Mouse (Mus musculus) ZHBTc4 (cell line): ENCODE results near the gene Aspscr1.
"Not testable (repeated sequence)": the region's sequence is repeated elsewhere in the genome, so short reads cannot be mapped to it uniquely, and the experiment has no call there.

ENCODE experiments used
- DNase-seq: peaks from one replicate; pipeline ENCODE4 v3.0.0-alpha.2; 2011; ENCODE audit warnings: low read depth, low spot score

Gene Aspscr1

DNA sequence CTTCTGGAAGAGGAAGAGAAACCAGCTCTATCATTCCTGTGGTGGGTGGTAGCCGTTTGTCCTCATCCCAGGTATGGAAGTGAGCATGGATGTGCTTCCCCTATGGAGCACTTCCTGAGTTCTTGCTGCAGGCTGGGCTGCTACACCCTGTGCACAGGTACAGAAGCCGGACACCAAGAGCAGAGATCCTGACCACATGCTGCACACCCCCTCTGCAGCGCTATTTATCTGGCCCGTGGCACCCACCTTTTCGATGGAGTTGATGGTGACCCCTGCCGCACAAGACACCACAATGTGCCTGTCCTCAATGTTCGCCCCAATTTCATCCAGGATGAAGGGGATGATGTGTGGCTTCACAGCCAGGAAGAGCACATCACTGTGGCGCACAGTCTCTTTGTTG is 30.9 kb upstream of the Aspscr1 start:
- no peak for DNase-seq

GRCm38 (mm10) chr11:120642939-120643600 is 29.7 kb upstream of the Aspscr1 start:
- no peak for DNase-seq

GRCm38 (mm10) chr11:120643601-120643987 is 29.2 kb upstream of the Aspscr1 start, which contains the start of gene Pycr1:
Gene Pycr1, minus strand, starts transcription at chr11:120643769.
- DNase-seq: peak; percentile 96

DNA sequence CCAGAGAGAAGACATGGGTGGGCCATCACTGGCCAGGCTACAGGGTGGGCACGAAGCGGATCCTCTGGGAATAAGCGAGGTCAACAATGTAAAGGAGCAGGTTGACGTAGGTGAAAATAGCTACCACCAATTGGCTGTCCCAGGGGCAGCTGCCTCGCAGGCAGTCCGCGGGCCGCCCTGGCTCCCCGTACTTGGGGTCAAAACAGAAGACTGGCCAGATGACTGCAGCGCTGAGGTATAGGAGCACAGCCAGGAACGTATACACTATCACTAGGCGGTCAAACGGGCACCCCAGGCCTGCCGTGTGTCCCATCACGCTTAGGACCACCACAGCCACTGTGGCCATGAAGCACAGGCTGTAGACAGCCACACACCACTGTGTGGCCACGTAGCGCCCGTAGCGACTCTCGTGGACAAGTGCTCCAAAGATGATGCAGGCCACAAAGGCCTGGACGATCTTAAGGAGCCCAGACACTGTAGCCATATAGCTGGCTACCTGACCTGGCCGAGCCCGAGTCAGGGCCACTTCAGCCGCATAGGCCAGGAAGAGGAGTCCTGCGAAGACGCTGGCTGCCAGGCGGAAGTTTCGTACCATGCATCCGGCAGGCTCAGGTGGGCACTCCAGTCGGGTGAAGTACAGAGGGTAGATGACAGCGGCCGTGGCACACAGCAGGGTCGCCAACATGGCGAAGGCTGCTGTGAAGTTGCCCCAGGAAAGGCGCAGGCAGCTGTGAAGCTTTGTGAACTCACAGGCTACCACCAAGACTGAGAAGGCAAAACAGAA is 25.5 kb upstream of the Aspscr1 start:
- peak; percentile 19 for DNase-seq

- peak; percentile 84 for DNase-seq
Measured at GRCm38 (mm10) chr11:120648001-120648476, 24.7 kb upstream of the Aspscr1 start, which contains the start of gene Myadml2. Gene Myadml2, minus strand, starts transcription at chr11:120648158.

DNA sequence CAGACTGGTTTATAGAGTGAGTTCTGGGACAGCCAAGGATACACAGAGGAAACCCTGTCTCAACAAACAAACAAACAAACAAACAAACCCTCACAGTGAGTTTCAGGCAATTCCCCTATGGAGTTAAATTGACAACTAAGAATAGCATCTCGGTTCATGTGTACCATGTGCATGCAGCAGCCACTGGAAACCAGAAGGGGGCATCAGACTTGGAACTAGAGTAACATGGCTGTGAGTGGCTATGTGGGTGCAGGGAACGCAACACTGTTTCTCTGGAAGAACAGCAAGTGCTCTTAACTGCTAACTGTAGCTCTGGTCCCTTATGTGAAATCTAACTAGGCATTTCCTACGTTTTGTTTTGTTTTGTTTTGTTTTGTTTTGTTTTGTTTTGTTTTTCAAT is 20.9 kb upstream of the Aspscr1 start:
- DNase-seq: peak; percentile 83

- DNase-seq: no peak
Measured at GRCm38 (mm10) chr11:120654741-120655140, 18.0 kb upstream of the Aspscr1 start.

GRCm38 (mm10) chr11:120657301-120657700 is 15.5 kb upstream of the Aspscr1 start:
- no peak for DNase-seq

DNA sequence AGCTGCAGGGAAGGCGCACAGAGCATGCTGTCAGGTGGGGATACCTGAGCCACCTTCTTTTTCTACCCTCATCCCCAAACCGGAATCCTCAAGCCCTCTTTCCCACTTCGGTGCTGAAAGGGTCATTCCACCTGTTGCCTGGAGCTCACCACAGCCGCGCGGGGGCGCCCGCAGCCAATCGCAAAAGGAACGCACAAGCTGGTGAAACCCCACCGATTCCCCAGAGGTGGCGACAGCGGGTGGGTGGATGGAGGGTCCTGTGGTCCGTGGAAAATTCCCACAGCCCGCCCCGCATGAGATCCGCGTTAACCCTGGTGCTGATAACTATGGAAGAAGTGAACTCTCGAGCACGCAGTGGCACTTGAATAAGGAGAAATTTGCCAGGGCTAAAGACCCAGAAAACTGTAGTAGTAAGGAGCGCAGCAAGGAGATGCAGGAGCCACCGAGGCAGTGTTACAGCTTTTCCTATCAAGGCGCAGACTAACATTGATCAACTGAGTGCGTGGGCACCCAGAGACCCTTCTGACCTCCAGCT is 13.8 kb upstream of the Aspscr1 start:
- peak; percentile 95 for DNase-seq

GRCm38 (mm10) chr11:120659509-120660300 is 13.1 kb upstream of the Aspscr1 start:
- peak; percentile 34 for DNase-seq

DNA sequence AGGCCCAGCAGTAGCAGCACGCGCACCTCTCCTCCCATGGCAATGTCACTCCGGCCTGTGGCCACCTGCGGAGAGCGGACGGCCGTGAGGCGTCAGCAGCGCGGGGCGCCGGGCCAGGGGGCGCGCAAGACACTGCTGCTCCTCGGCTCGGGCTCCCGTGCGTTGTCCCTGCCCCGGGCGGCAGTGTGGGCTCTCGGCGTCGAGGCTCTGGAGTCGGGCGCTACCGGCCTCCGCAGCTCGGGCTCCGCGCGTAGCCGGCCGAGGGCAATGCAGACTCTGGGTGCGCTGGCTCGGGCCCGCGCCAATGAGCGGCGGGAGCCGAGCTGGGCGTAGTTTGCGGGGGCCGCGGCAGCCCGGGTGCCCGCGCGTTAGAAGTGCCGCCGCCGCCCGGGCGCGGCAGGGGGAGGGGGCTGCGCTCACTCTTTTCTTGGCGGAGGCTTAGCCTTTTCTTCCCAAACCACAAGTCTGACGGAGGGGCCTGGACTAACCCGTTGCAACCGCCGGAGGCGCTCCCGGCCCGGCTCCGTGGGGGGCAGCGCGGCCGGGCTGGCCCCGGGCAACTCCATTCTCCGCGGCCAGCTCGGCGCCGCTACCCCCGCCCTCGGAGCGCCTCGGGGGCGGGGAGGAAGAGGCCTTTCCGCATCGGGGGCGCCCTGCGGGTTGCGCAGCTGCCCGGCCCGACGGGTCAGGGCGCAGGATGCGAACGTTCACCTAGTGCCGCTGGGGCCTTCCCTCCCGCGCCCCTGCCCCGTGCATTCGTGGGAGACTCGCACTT is 12.3 kb upstream of the Aspscr1 start:
- DNase-seq: peak; percentile 84

DNA sequence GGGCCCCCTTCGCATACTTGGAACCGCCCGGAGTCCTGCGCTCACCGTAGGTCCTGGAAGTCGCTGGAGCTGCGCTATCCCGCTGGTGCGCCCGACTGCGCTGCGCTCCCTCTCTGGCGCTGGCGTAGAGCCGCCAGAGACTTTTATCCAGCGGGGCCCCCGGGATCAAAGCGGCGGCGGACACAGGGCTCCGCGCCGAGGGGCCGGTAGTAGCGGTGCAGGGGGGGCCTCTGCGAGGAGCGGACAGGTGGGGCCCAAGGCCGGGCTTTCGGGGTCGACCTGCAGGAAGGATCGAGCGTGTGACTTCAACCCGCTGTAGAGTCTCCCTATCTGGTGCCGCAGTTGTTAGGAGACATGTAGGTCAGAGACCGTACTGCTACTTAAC is 11.7 kb upstream of the Aspscr1 start, which contains the start of gene Notum:
Notum (minus strand) TSS at position 100 of the 385 bp plus-strand sequence.
- no peak for DNase-seq

DNA sequence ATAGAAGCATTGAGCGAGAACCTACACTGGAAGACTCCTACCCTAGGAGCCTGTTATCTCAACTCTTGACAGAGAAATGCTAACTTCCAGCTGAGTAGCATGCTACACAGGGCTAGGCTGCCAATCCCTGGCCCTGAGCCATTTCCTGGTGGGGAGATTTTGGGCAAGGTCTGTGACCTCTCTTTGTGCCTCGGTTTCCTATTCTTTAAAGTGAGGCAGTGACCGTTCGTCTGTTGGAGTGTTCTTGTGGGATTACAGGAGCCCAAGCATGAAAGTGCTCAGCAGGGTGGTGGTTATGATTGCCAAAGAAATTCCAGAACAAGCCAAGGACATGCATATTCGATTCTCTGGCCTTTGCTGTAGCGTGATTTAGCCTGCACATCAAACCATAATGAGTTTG is 10.0 kb upstream of the Aspscr1 start:
- no peak for DNase-seq

- DNase-seq: peak; percentile 95
Measured at GRCm38 (mm10) chr11:120663714-120664113, 9.1 kb upstream of the Aspscr1 start.

DNA sequence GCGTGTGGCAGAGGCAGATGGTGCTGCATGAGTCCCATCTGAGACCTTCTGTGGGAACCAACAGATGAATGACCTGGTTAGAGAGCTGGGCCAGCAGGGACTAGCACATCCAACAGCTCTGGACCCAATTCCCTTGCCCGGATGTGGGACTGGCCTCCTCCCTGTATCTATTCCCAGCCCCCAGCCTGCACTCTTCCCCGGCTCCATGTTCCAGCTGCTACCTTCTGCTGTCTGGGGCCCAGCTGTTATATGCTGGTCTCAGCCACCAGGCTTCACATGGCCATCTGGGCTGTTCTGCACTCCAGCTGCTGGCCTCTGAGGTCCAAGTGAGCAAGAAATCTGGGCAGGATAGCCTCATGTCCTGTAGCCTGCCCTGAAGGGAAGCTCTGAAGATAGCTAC is 7.4 kb upstream of the Aspscr1 start:
- DNase-seq: no peak

DNA sequence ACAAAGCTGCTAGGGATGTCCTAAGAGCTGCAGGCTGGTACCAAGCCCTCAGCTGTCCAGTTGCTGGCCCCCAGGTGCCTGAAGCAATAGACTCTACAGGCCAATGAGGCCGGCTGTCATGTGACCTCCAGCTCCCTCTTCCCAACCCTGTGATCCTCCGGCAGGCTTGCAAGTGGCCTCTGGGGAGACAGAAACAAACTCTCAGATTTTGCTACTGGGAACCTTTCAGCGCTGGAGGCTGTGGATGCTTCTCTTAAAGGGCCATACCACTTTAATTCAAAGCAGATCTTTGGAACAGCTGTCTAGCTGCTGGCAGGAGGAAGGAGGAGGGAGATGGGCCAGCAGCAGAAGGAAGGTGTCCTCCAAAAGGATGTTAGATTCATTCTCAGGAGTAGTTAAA is 6.2 kb upstream of the Aspscr1 start:
- peak; percentile 62 for DNase-seq

- no peak for DNase-seq
Measured at GRCm38 (mm10) chr11:120673594-120674122, 885 bp downstream of the Aspscr1 start.

DNA sequence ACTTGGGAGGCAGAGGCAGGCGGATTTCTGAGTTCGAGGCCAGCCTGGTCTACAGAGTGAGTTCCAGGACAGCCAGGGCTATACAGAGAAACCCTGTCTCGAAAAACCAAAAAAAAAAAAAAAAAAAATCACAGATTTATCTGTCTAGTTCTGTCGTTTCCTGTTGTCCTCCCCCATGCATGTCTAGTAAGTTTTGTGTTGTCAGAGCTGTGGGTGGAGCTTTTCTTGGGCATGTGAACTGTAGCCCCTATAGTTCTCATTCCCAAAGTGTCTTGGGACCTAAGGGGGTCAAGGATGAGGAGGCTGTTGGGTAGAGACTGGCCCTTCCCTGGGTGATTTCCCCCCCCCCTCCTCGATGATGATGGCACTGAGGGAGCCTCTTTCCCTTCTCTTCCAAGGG is 3.1 kb downstream of the Aspscr1 start:
- DNase-seq: not testable (repeated sequence)

GRCm38 (mm10) chr11:120676951-120677350 is 4.2 kb downstream of the Aspscr1 start:
- no peak for DNase-seq

DNA sequence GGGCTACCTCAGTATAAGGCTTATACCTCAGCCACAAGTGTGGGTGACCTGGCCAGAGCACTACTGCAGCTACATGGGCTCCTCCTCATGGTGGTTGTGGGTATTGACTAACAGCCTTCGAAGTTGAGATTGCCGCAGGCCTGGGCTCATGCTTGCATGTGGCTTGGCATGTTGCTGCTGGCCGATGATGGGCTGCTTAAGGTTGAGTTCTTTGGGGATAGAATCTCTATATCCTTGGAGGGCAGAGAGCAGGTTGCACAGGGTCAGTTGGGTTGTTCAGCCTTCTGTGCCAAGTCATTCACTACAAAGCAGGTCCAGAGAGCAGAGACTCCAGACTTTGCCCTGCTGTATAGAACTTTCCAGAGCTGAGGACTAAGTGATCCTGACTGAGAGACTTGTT is 7.1 kb downstream of the Aspscr1 start:
- peak; percentile 71 for DNase-seq

- no peak for DNase-seq
Measured at GRCm38 (mm10) chr11:120682683-120683082, 9.9 kb downstream of the Aspscr1 start.
